Mouse (Mus musculus) 3134 (cell line): ENCODE measurements at regions not wholly inside any gene's neighbourhood (a gene's known extent, or its start where the extent isn't known, plus 50 kb on each side); places are given as distances from the start of the nearest gene placed in this dataset.

ENCODE experiments used
- DNase-seq: peaks from one replicate; pipeline ENCODE4 v3.0.0-alpha.2; 2011; ENCODE audit warnings: low spot score; ENCODE audit not compliant: insufficient read length; ENCODE audit errors: extremely low read depth

DNA sequence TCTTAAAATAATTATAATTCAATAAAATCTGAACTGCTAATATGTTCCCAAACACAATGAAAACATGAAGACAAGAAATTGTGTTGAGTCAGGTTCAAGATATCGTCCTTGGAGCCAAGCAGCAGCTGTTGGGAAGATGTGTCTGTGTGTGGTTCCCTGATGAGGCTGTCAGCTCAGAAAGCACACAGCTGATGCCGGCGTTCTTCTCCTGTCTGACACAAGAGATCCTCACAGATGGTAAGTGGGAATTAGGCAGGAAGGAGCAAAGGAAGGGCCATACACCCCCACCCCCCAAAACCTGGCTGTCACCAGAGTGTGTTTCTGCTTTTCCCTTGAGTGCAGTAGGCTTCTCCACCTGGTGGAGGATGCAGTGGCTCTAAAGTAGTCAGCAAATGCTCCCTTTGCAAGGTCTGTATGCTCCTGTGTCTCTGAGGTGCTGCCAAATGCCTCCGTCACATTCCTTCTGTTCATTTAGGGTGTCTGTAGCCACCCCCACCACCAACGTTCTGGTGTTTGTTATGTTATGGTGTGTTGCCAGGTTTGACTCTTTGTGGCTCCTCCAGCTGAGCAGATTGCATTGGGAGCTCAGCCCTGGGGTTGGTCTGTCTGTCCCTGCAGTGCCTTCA is 188.9 kb upstream of the Npy start:
- DNase-seq, result no peak

DNA sequence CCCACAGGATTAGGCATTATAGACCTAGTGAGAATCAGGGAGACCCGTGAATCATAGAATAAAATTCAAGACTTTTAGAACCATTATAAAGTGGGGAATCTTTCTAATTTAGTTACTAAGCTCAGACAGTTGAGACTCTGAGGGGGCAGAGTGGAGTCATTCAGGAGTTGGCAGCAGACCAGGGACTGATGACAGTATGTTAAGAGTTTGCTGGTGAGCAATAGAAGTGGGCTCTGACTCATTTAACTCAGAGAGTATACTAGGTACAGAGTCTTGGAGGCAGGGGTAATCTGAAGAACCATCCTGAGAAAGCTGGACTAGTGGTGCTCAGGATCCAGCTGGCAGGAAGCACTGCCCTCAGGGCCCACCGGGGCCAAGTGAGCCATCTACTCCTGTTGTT is 184.9 kb upstream of the Npy start:
- no peak for DNase-seq

DNA sequence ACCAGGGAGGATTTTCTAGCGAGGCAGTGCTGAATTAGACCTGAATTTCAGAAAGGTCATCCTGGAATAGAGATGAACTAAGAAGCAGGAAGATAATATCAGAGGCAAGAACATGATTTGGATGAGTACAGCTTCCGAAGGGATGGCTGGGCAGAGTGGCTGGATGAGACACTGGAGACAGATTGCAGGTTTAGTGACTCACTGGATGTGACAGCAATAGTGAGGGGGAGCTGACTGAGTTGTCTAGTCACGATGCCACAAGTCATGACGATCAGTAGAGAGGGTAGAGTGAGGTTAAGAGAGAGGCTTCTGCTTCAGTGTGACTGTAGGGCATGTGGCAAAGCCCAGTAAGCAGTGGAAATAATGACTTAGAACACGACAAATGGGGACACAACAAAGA is 181.3 kb upstream of the Npy start:
- no peak for DNase-seq

DNA sequence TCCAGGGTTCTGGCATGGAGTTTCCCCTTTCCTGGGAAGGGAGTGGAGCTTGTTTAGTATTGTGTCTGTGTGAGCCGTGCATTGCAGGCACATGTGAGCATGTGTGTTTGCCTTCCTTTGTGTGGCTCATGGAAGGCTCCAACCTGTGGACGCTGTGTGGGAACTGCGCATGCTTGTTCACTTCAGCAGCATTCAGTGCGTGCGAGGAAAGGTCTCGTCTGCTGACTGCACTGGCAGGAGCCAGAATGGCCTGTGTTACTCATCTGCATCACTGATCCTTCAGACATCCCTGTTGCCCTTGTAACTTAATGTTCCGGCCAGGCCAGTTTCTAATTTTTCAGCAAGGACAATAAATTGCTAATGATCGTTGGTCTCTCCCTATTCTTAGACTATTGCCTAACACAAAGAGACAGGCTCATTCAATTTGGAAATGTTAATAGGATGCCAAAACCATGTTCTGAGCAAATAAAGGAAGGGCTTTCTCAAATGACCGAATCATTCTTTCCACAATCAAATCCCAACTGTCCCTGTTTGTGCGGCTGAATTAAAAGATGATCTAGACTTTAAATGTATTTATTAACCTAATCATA is 167.9 kb upstream of the Npy start:
- no peak for DNase-seq

- DNase-seq, result no peak
Observed at GRCm38 (mm10) chr6:49655241-49655640, 167.3 kb upstream of the Npy start.

GRCm38 (mm10) chr6:49656359-49657280 is 165.9 kb upstream of the Npy start:
- DNase-seq, result peak; percentile 12

GRCm38 (mm10) chr6:49657988-49658387 is 164.5 kb upstream of the Npy start:
- DNase-seq, result no peak

- no peak for DNase-seq
Observed at GRCm38 (mm10) chr6:49670991-49671390, 151.5 kb upstream of the Npy start.

DNA sequence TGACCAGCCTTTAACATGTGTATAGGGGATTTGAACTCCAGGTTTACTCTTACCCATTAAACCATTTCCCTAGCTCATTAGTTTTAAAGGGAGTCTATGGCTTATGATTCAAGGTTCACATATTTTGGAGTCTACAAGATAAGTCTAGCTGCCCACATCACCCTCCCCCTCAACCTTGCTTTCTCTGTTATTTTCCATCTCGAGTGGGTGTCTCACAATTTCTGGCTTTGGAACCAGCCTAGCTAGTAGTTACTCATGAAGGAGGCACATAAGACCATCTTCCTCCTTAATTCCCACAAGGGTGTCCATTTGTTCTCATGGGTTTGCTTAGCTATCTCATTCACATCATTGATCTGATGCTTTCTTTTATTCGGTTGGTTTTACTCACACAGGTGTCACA is 150.6 kb upstream of the Npy start:
- no peak for DNase-seq

- no peak for DNase-seq
Observed at GRCm38 (mm10) chr6:49686776-49687175, 135.7 kb upstream of the Npy start.

DNA sequence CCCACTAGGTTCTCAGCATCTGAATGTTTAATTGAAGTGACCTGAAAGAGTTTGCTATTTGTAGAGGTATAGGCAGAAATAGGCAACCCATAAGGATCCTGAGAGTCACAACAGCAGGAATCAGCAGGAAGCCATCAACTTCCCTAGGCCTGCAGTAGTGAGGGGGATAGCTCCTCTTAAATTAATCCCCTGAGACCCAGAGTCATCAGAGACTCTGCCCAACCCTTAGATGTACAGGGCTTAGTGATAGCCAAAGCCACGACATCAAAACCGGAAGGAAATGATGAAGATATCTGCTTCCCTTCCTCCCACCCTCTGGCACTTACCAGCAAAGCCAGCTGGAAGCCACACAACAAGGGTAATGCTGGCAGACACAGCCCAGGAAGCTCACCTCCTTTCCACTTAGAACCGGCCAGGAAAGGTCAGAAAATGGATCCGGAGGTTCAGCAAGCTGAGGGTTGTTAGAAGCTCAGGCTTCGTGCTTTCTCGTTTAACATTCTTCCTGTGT is 130.4 kb upstream of the Npy start:
- no peak for DNase-seq

- DNase-seq, result no peak
Observed at GRCm38 (mm10) chr6:49694851-49695250, 127.7 kb upstream of the Npy start.

DNA sequence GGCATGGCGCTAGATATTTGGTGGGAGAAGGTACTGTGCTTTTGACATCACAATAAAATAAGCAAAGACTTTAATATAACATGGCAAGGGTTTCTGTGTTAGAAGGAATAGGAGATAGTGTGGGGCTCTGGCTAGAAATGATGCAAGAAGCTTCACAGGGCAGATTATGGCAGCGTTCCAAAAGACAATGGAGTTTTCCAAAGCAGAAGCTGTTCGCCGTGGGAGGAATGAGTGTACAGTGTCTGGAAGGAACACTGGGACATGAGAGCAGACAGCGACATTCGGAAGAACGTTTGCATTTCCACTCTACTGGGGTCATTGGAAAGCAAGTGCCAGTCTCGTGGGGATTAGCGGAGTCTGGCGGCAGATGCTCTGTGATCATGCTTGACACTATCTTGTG is 125.5 kb upstream of the Npy start:
- DNase-seq, result no peak

DNA sequence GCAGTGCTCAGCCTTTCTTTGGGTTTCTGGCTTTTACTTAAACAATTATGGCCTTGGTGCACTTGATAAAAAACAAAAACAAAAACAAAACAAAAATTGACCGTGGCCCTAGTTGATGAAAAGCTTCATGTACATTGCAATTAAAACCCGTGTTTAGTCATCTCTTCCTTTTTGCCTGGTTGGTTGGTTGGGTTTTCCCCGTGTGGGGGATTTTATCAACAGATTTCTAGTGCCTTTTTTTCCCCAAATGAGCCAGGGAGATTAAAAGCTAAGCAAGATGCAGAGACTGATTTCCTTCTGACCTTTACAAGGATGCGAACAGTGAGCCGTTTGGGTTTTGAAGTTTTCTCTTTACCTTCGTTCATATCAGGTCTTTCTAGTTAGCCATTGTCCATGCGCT is 121.1 kb upstream of the Npy start:
- DNase-seq, result no peak

DNA sequence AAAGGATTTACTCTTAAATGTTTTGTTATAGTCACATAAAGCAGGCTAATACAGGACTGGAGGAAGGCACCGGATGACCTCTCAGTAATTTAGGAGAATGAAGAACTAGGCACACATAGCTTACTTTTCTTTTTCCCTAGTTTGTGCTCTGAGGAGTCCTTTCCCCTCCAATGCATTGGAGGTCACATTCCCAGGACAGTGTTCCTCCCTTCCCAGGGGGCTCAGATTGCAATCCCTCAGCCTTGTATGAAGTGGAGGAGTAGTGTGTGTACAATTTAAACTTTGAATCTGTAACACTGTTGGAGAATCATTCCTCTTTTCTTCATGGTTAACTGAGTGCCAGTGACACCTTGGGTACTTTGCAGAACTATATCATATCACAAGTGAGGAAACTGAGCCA is 109.5 kb upstream of the Npy start:
- DNase-seq, result no peak

GRCm38 (mm10) chr6:49716520-49716919 is 106.0 kb upstream of the Npy start:
- no peak for DNase-seq

- no peak for DNase-seq
Observed at GRCm38 (mm10) chr6:49716945-49717344, 105.6 kb upstream of the Npy start.

DNA sequence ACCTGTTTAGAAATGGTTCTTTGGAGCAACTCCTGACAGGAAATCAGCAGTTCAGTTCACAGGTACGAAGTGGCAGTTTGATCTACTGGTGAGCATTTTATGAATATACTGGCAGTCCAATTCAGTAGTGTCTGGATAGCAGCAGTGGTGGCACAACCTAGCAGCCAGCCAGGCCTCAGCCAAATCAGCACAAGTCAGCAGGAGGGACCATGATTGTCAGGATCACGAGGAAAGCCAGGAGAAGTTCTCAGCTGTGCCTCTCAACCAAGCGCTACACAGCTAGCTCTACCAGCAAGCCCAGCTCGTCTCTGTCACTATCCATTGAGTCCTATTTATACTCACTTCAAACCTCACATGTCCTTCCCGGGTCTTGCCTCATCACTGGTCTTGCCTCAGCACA is 89.3 kb upstream of the Npy start:
- DNase-seq, result no peak

DNA sequence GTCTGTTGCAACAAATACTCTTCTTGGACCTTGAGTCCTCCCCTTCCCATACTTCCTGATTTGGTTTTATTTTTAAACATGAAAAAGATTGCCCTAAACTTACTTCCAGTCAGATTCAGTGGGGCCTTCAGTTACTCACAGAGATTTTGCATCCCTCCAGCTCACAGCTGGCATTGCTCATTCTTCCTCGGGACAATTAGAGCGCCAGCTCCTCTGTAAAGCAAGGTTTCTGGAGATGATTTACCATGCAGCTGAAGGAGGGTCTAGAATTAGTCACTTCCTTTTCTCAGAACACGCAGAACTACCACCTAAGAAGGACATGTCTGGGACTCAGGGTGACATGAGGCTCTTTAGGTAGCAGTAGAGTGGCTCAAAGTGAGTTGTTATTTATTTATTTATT is 79.4 kb upstream of the Npy start:
- no peak for DNase-seq

- no peak for DNase-seq
Observed at GRCm38 (mm10) chr6:49745301-49745700, 77.2 kb upstream of the Npy start.

DNA sequence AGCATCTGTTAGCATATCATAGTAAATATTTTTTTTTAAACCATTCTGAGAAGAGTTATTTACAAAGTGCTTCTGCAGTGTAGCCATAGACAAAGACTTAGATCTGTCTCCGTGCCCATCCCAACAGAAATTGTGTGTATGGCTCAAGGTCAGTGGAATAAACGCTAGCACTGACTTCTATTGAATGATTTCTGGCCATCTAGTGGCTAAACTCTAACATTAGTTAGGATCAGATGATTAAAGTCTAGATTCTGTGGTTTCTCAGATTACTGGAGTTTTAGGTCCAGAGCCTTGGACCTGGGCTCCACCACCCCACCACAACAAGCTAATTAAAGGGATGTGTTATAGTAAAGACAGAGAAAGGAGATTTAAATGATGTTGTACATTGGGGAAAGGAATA is 72.0 kb upstream of the Npy start:
- DNase-seq, result no peak

DNA sequence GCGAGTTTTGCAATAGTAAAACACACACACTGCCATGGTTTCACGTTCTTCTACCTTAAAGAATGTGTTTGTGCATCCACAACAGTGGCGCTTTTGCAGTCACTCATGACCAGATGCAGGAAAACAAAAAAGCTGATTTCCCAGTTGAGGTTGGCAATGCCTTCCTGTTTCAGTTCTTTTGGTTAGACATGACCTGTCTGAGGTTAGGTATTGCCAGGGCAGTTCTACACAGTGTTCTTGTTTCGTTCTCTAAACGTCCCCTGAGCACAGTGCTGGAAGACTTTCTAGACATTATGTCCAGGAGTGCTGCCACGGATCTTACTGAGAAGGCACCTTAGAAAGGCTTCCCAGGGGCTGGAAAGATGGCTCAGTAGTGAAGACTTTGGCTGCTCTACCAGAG is 62.9 kb upstream of the Npy start:
- no peak for DNase-seq
